Mouse (Mus musculus) gastrocnemius, postnatal 14 days (tissue): ENCODE results near the gene Kcnk10. TPM values are rescaled to one million over a fixed set of nuclear protein-coding genes. Genes with fewer than 3 reads are reported as not detected.

ENCODE experiments used
- DNase-seq: peaks from one replicate; pipeline ENCODE4 v3.0.0; 2021; ENCODE audit warnings: mixed read lengths
- intact Hi-C: fragments of 180-260 bp; cut with DNase I; formaldehyde crosslinking; loops from one replicate; pipeline ENCODE4 v1.15.1; 2025; ENCODE audit warnings: low total_unique reads
- total RNA-seq, 2 experiments: library from RNA; stranded (reverse); gene quantifications; 2 replicates each; pipeline ENCODE4 v1.2.3; 2021

Kcnk10 gene
- total RNA-seq, 2 experiments from 2014 or later = 0.07 TPM; not detected in 1

DNA sequence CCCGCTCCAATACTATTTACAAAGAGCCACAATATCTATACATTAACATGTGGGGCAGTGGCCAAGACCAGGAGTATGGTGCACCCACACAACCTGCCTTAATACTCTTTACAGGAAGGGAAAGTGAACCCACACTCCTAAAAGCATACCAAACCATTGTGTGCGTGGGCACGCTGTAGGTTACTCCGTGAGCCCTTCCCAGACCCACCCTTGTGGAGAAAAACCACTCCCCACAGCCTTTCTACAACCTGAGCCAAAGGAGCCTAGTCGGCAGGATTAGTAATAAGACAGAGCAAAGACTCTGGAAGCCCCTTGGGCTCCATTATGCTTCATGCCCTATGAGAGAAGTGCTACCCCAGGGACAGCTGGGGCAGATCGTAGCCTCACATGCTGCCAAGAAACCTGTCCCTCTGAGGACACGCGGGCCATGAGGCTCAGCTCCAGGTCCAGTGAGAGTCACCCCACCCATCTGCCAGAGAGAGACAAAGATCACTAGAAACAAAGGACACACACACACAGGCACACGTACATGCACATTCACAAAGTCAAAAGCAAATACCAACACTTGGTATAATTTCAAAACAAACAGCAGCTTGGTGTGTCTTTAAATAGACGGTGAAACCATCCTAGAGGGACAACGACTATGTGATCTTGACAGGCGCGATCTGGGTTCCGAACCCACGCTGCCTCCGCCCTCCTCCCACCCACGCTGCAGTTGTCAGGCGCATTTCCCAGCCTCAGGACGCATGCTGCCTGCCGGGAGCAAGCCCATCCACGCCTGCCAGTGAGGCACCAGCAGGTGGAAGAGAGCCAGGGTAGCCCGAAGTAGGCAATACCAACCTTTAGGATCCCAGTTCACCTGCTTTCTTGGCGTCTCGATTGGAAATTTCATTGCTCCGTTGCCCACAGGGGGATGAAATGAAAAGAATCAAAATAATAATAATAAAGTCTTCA lies 4.5 kb downstream of the Kcnk10 start:
- no peak for DNase-seq
- intact Hi-C loops = no loop called here

DNA sequence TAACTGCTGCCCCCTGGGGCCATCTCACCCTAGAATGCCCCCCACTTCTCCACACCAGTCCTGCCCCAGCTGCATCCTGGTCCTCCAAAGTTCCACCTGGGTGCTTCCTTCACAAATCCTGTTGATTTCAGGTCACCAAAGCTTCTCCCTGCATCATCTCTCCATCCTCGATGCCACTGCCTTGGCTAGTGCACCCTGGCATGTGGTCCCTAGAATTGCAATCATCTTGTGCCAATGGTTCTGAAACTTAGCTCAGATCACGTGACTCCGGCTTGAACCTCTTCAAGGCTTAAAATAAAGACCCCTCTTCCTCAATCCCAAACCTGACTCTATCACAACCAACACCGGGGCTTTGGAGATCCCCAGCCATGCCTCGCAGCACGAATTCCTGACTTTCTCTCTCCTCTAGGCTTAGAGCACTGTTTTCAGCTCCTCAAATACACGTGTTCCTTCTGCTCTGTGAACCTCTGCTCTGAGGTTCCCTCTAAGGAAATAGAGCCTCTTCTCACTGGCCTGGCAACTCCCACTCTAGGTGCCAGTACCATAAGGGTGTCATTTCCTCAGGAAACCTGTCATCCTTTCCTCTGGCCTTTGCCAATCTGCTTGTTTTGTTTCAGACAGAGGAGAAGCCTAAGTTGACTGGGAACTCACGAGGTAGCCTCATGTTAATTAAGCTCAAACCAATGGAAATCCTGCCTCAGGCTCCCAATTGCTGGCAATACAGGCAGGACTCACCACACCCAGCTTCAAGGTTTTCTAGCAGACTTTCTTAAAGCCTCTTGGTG lies 6.0 kb downstream of the Kcnk10 start:
- intact Hi-C loops = no loop called here
- DNase-seq = no peak

DNA sequence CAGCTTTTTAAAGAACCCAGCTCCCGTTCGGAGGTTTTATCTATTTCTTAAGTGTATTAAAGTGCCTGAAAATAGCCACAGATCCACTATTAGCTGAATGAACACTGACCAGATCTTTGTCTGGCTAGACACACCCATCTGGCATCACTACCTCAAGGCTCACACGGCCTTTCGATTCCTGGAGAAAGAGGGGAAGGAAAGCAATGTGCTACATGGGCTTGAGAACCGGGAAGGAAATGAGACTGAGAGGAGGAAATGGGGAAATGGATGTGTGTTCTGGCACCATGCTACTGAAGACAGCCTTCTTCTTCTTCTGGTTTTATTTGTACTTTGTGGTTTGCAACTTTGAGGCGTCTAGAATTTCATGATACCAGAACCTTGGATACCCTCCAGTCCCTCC lies 8.7 kb downstream of the Kcnk10 start:
- intact Hi-C loops = no loop called here
- DNase-seq = no peak

DNA sequence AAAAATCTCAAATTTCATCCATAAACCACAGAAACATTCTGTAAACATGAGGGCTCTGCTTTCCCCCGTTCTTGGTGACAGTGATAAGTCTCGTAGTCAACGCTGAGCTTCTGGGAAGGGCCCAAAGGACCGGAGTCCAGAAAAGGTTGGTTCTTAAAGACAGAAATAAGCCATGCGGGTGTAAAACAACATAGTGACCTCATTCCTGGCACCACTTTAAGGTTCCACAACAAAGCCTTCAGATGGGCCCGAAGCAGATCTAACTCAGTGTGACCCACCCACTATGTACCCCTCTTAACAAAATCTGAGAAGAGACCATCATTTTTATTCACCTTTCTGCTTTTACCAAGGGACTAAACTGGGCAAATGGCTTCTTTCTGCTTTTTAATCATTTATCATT lies 10.2 kb downstream of the Kcnk10 start:
- intact Hi-C loops = no loop called here
- no peak for DNase-seq

DNA sequence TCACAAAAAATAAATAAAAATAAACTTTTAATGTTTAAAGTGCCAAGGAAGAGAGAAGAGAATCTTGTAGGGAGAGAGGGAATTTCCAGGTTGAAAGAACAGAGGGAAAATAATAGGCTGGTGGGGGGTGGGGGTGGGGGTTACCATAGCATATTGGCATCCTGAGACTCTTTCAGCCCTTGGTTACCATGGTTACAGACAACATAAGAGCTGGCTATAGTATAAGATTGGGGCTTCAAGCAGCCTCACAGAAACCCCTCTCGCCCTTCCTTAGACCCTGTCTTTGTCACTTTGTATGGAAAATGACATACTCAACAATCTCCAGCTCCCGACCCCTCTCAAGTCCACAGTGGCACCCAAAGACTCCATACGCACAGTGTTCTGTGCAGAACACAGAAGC lies 13.7 kb downstream of the Kcnk10 start:
- no peak for DNase-seq
- intact Hi-C loops = no loop called here

DNA sequence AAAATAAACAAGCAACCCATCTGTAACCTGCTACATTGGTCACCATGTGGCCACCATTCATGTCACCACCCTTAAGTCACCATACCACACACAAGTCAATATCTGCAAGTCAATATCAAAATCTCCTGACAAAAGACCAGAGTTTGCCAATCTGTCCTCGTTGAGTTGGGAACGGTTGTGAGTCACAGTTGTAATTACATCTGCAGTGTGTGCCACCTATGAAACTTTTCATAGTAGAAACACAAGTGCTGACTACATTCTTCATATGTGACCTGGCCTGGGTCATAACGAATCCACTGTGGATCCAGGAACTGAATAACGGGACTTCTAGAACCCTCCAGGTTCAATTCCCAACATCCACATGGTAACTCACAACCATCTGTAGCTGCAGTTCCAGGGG lies 14.8 kb downstream of the Kcnk10 start:
- intact Hi-C loops = no loop called here
- no peak for DNase-seq

DNA sequence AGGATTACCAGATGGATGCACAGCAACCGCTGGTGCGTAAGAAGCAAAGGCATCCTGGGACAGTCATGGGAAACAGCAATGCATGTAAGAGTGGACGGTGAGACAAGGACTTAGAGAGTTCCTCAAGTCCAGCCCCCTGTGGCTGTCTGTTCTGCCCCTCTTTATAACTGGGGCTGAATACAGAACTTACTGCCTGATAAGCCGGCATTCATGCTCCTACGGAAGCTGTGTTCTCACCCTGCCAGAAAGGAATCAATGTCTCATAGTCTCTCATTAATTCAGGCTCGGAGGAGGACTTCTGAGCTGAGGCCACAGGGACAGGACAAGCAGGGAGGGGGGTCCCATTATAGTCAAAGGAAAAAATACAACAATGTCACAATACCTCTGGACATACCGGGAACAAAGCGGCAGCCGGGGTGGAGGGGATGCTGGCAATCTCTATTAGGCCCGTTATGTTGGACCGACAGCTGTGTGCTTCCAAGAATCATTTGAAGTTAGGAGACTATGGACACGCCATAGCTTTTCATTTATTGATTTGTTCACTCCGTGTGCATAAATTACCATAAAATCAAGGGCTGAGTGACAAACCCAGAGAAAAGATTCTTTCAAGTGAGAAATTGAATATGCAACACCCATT lies 15.7 kb downstream of the Kcnk10 start:
- intact Hi-C loops = no loop called here
- DNase-seq = no peak

DNA sequence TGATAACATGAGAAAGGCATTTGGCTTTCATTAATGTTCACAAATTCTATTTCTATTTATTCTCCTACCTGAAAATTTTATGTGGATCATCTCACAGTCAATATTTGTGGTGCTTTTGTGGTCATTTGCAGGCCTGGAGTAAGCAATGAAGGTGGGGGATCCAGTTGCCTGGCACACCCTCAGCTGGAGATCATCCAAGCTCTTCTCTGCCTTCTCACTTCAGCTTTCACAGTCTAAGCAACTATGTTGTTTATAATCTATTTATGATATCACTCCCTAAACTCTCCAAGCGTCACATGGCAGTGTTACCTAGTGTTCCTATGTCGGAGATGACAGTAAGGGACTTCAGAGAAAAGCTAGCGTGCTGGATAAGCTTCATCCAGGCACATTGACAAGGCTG lies 18.1 kb downstream of the Kcnk10 start:
- no peak for DNase-seq
- intact Hi-C loops = no loop called here

DNA sequence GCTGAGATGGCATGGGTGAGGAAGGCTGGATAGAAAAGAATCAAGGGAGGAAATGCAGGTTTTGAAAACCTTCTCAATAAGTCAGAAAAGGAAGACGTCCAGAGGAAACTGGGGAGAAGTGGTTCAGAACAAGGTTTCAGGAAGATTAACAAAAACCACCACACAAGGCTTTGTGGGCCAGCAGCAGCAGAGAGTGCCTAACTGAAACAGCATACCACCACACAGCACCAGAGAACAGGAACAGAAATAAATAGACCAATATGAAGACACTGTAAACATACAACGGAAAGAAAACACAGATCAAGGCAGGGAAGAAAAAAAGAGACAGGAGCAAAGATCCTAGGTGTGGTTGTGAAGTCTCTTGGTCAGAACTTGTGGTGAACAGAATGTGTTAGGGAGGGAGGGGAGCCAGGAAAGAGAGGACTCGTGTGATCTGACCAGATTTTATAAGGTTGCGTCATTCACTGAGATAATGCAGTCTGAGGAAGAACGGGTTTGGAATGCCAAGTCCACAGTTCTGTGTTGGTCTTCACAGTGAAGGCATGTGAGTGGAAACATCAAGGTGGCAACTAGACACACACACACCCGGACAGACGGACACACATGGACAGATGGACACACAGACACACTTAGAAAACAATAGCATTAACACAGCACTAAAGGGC lies 21.0 kb downstream of the Kcnk10 start:
- intact Hi-C loops = no loop called here
- DNase-seq = no peak

DNA sequence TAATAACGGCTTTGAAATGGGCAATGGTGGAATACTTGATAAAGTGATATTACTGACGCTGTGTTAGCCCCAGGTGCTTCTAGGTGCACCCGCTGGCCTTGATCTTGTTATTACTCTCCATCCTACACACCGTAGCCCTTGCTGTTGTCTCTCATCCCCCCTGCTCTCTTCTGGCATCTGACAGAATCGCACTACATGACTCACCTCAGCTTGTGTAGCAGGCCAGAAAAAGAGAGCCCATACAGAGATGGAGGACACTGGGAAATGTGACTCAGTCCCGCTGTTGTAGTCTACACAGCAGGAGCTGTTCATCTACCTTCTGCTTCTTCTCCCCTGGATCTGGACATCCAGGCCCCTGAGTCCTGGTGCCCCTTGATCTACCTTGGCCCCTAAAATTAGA lies 28.1 kb downstream of the Kcnk10 start:
- intact Hi-C loops = no loop called here
- DNase-seq = no peak

DNA sequence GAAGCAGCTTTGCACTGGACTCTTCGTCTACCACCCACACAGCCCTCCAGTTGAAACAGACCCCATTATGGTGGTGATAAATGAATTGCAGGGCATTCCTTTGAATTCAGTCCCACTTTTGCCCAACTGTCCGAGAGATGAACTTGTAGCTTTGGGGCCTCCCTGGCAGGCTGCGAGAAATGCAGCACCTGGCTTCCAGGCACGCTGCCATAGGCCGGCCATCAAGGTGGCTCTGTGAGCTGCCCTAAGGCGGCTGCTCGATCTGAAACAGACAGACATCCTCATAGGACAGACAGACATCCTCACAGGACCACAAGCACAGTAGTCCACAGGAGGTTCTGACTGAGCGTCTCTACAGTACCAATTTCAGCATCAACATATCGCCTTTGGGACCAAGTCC lies 30.0 kb downstream of the Kcnk10 start:
- intact Hi-C loops = no loop called here

DNA sequence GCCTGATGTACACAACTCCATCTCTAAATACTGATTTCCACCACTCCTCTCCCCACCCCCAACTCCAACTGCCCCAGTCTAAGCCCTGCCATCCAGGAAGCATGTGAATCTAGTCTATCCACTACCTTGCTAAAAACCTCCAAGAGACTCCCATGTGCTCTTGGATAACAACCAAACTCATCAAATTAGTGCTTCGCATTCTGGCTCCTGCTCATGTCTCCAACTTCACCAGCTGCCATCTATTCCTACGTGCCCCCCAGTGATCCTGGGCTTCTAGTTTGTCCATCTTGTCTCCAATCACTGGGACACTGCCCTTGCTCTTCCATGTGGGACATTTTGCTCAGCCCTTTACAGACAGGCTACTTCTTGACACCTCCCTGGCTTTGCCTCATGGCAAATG lies 32.2 kb downstream of the Kcnk10 start:
- intact Hi-C loops = no loop called here
- DNase-seq = no peak

More for the DNA sequence above, 30.0 kb downstream of the Kcnk10 start:
- no peak for DNase-seq

DNA sequence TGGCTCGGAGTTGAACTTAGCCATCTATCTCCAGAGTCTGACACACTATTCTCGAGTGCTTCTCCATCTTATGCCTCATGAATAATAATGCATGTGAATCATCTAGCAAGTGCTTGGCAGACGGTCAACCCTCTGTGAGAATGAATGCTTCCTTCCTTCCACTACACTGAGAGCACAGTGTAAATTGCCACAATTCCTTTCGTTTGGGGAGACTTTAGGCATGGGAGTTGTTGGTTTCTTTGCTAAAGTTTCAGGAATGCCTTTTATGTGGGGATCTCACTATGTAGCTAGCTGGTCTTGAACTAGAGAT lies 32.9 kb downstream of the Kcnk10 start:
- intact Hi-C loops = no loop called here
- no peak for DNase-seq

DNA sequence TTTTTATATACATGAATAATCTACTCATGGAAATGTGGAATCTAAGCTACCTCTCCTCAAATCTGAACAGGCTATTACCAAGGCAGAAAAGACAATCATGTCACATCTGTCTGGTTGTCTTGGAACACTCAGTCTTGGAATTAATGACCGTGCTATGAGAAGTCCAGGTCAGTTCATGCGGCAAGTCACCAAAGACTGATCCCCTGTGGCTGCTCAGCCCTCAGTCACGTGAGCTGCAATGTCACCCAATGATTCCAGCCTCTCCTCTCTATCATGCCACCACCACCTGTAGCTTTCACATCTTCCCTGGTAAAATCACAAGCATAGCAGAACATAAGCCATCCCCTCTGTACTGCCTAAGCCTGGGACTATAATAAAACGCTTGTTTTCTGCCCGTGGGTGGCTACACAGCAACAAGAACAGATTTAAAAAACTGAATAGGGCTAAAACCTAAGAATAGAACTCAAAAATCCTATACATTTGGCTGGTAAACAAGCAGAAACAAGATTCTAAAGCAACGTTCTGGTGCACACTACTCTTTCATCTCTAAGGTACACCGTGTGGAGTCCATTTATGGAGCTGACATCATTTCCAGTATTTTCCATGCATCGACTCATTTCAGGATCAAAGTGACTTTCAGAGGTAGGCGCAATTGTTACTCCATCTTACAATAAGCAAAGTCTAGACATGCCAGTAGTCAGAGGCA lies 33.4 kb downstream of the Kcnk10 start:
- intact Hi-C loops = no loop called here
- no peak for DNase-seq

DNA sequence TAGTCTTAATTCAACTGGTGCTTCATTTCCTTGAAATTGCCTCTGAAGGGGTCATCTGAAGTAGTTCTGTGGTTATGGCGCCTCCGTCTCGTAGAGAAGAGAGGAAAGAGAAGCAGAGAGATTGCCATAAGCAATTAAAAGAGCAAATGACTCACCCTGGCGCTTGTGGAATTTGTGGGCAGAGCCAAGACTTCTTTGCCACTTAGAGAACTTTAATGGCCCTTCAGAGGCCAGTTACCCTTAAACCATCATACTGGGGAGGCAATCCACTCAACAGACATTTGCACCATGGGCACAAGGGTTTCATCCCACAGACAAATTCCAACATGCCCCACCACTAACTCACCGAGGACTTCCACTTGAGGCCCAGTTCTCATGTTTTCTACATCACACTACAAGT lies 41.4 kb downstream of the Kcnk10 start:
- intact Hi-C loops = no loop called here
- no peak for DNase-seq

DNA sequence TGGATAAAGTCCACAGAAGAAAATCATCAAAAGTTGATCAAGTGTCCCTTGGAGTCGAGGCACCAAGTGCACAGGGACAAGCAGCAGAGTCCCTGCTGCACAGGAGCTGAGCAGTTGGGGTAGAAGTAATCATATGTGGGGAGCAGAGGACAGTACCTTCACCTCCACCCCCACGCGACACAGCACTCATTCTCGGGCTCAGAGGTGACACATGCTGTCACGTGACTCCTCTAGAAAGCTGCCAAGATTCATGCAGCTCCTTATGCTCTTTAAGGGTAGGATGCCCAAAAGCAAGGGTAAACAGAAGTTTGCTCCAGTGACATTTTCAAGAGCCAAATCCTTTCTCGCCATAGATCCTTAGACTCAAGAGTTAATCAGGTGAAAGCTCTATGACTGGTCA lies 42.1 kb downstream of the Kcnk10 start:
- intact Hi-C loops = no loop called here
- DNase-seq = no peak

DNA sequence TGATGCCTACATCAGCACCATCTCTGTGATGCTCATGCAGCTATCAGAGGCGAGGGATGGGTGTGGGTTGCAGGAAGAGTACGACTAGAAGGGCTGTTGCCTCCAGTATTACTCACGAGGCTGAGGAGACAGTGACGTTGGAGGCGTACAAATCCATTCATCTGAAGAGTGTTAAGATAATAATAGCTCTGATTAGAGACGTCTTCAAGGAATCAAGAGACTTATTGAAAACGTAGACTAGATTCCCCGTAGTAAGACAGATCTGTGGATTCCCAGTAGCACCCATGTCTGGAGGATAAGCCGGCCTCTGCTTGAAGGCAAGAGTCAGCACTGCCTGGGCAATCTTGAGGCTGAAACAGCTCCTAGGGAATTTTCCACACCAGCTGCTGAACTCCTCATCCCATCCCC lies 42.6 kb downstream of the Kcnk10 start:
- intact Hi-C loops = no loop called here
- no peak for DNase-seq

DNA sequence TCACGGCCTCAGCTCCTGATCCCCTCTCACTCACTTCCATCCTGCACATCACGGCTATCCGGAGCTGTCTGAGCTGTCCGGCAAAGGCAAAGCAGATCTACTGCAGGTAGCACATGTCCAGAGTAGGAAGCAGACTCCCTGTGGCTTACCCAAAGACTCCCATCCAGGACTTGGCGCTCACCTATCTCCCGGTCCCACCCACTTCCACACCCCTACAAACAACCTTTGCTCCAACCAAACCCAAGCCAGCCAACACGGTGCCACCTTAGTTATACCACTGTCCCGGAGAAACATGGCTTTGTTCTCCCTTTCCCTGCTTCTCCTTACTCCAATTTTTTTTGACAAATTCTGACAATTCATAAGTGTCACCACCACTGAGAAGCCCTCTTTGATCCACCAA lies 49.5 kb downstream of the Kcnk10 start:
- no peak for DNase-seq
- intact Hi-C loops = no loop called here

DNA sequence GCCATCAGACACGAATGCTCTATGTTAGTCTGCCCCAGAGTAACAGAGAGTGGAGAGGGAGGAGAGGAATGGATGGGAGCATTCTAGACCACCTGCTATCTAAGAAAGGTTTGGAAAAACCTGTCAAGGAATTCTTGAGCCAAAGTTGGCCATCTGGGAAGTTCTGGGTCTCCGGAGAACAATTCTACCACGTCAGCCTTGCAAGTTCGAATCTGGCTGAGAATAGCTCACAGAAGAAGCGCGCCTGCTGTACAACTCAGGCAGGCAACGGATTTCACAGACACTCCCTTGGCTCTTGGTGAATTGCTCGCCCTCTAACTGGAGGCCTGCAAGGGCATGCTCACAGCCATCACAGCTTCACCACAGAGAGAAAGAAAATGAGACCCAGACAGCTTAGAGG lies 52.7 kb downstream of the Kcnk10 start:
- intact Hi-C loops = no loop called here
- DNase-seq = no peak
